ENCODE assay signal across 33 mouse cellular contexts in genomic region chr1:170079465-170079864, GRCm38 (mm10). TPM values are rescaled to one million over a fixed set of nuclear protein-coding genes. Genes with fewer than 3 reads are reported as not detected.
DNase-seq lines count a peak whose midpoint lies in the region; ATAC-seq lines count a peak whose summit lies in the region.
"Had no signal": no experiment of that assay in that cellular context is flagged by ENCODE, and none has a peak within 500 bp of the region (broad histone marks: within the 10 kb centered on the region; RNA-seq: fewer than 3 reads in every experiment).

No protein-coding gene starts in this region.

- H3K4me3 ChIP-seq in embryonic facial prominence, embryonic 14.5 days (ENCODE audit: low read depth, low read length): no peak overlapping the region
- H3K4me3 ChIP-seq in embryonic facial prominence, embryonic 10.5 days: no peak overlapping the region
- H3K4me3 ChIP-seq in heart, embryonic 12.5 days: no peak overlapping the region
- no peak overlapping the region for H3K4me3 ChIP-seq in hindbrain, embryonic 11.5 days (ENCODE audit: low read depth, low read length)
- H3K4me3 ChIP-seq: forebrain, embryonic 10.5 days; hindbrain, embryonic 12.5 days; limb, embryonic 10.5 days; limb, embryonic 15.5 days; liver, embryonic 13.5 days had no signal

- 47% methylated on average over 2 of the region's 2 CpGs for WGBS in embryonic facial prominence, embryonic 14.5 days
- WGBS in embryonic facial prominence, embryonic 10.5 days: 79% methylated on average over 2 of the region's 2 CpGs
- 71% methylated on average over 2 of the region's 2 CpGs for WGBS in heart, embryonic 12.5 days
- 80% methylated on average over 2 of the region's 2 CpGs for WGBS in hindbrain, embryonic 11.5 days

- peak; percentile 36 for DNase-seq in embryonic facial prominence, embryonic 14.5 days (ENCODE audit: low spot score)
- no peak for DNase-seq in embryonic facial prominence, embryonic 10.5 days (ENCODE audit: low spot score)
- DNase-seq in urinary bladder, postnatal 14 days (ENCODE audit: low spot score): peak; percentile 37
- DNase-seq in urinary bladder, postnatal 10 days (ENCODE audit: low spot score): no peak
- DNase-seq in hindbrain, embryonic 11.5 days (ENCODE audit: low spot score): no peak
- DNase-seq: adrenal gland, postnatal 14 days; cerebellum, adult 18-20 months; cerebellum, postnatal 10 days; heart, postnatal 14 days; kidney, adult 8-10 months; kidney, postnatal 4 days; liver, embryonic 13.5 days; lung, adult 2 months; midbrain, embryonic 14.5 days; right cerebral cortex, adult 18-20 months; right cerebral cortex, postnatal 4 days; thymus, adult 2 months; thymus, postnatal 36 days had no signal

- H3K27me3 ChIP-seq in embryonic facial prominence, embryonic 14.5 days (replicated peaks; ENCODE audit: control insufficient read depth, insufficient read depth, low read length): no peaks in the 10 kb centered on the region
- no peaks in the 10 kb centered on the region for H3K27me3 ChIP-seq in embryonic facial prominence, embryonic 10.5 days (replicated peaks; ENCODE audit: low read depth, poor library complexity, severe bottlenecking)
- no peaks in the 10 kb centered on the region for H3K27me3 ChIP-seq in heart, embryonic 12.5 days (replicated peaks)
- no peaks in the 10 kb centered on the region for H3K27me3 ChIP-seq in hindbrain, embryonic 11.5 days (ENCODE audit: control insufficient read depth, insufficient read depth, low read length)
- H3K27me3 ChIP-seq: hindbrain, embryonic 12.5 days; limb, embryonic 15.5 days; liver, embryonic 13.5 days had no signal

- no peaks in the 10 kb centered on the region for H3K36me3 ChIP-seq in embryonic facial prominence, embryonic 14.5 days (ENCODE audit: control insufficient read depth, insufficient read depth, low read length)
- peaks cover 23% of the 10 kb centered on the region for H3K36me3 ChIP-seq in embryonic facial prominence, embryonic 10.5 days (replicated peaks)
- H3K36me3 ChIP-seq in heart, embryonic 12.5 days: no peaks in the 10 kb centered on the region
- no peaks in the 10 kb centered on the region for H3K36me3 ChIP-seq in hindbrain, embryonic 11.5 days (ENCODE audit: control insufficient read depth, insufficient read depth, low read length)
- H3K36me3 ChIP-seq: forebrain, embryonic 10.5 days; hindbrain, embryonic 12.5 days; limb, embryonic 15.5 days; liver, embryonic 13.5 days had no signal

- no peaks in the 10 kb centered on the region for H3K9me3 ChIP-seq in embryonic facial prominence, embryonic 14.5 days (ENCODE audit: control insufficient read depth, low read length)
- H3K9me3 ChIP-seq in embryonic facial prominence, embryonic 10.5 days: no peaks in the 10 kb centered on the region
- H3K9me3 ChIP-seq in heart, embryonic 12.5 days (replicated peaks): no peaks in the 10 kb centered on the region
- H3K9me3 ChIP-seq in hindbrain, embryonic 11.5 days (ENCODE audit: control insufficient read depth, low read length): no peaks in the 10 kb centered on the region
- H3K9me3 ChIP-seq: forebrain, embryonic 10.5 days; hindbrain, embryonic 12.5 days; limb, embryonic 10.5 days; limb, embryonic 15.5 days; liver, embryonic 13.5 days had no signal

- no peak overlapping the region for H3K27ac ChIP-seq in embryonic facial prominence, embryonic 14.5 days (replicated peaks; ENCODE audit: low read depth, low read length)
- H3K27ac ChIP-seq in embryonic facial prominence, embryonic 10.5 days (replicated peaks): no peak overlapping the region
- H3K27ac ChIP-seq in heart, embryonic 12.5 days (ENCODE audit: poor library complexity, severe bottlenecking): no peak overlapping the region
- no peak overlapping the region for H3K27ac ChIP-seq in hindbrain, embryonic 11.5 days (ENCODE audit: low read depth, low read length)
- H3K27ac ChIP-seq: forebrain, embryonic 10.5 days; hindbrain, embryonic 12.5 days; hindbrain, postnatal 0 days; kidney, postnatal 0 days; limb, embryonic 10.5 days; limb, embryonic 15.5 days; liver, embryonic 13.5 days; macrophage had no signal

- H3K4me1 ChIP-seq in embryonic facial prominence, embryonic 14.5 days (ENCODE audit: control insufficient read depth, insufficient read depth, low read length): peaks cover 10% of the 10 kb centered on the region; the same call in 1 of the 2 replicates
- no peaks in the 10 kb centered on the region for H3K4me1 ChIP-seq in embryonic facial prominence, embryonic 10.5 days
- no peaks in the 10 kb centered on the region for H3K4me1 ChIP-seq in heart, embryonic 12.5 days (replicated peaks)
- H3K4me1 ChIP-seq in hindbrain, embryonic 11.5 days (replicated peaks; ENCODE audit: control insufficient read depth, insufficient read depth, low read length): no peaks in the 10 kb centered on the region
- H3K4me1 ChIP-seq: forebrain, embryonic 10.5 days; hindbrain, embryonic 12.5 days; limb, embryonic 10.5 days; liver, embryonic 13.5 days had no signal

- H3K9ac ChIP-seq in embryonic facial prominence, embryonic 14.5 days (ENCODE audit: low read depth, low read length): no peak overlapping the region
- H3K9ac ChIP-seq in heart, embryonic 12.5 days: no peak overlapping the region
- H3K9ac ChIP-seq in hindbrain, embryonic 11.5 days (ENCODE audit: low read depth, low read length): no peak overlapping the region
- H3K9ac ChIP-seq: hindbrain, embryonic 12.5 days; limb, embryonic 15.5 days; liver, embryonic 13.5 days had no signal

- no peak overlapping the region for H3K4me2 ChIP-seq in embryonic facial prominence, embryonic 14.5 days (ENCODE audit: low read depth, low read length)
- H3K4me2 ChIP-seq in heart, embryonic 12.5 days: no peak overlapping the region
- no peak overlapping the region for H3K4me2 ChIP-seq in hindbrain, embryonic 11.5 days (replicated peaks; ENCODE audit: low read depth, low read length)
- H3K4me2 ChIP-seq: hindbrain, embryonic 12.5 days; limb, embryonic 15.5 days; liver, embryonic 13.5 days had no signal

- no peak for ATAC-seq in embryonic facial prominence, embryonic 14.5 days (ENCODE audit: low read depth)
- ATAC-seq in common myeloid progenitor, adult 5-6 weeks (replicated peaks; ENCODE audit: low read depth, poor library complexity, severe bottlenecking): 0 out of 2 replicates have a peak, but pooled peaks have one; percentile 25
- ATAC-seq in inflammation-experienced regulatory T-cells, adult 6 months: no peak
- ATAC-seq in heart, embryonic 12.5 days (ENCODE audit: insufficient number of reproducible peaks, low FRiP score): no peak
- ATAC-seq in hindbrain, embryonic 11.5 days (ENCODE audit: low FRiP score): no peak
- ATAC-seq: CD4-positive, CD25-positive, alpha-beta regulatory T cell, adult 4 months; forebrain, embryonic 16.5 days; hindbrain, postnatal 0 days; intestine, embryonic 16.5 days had no signal

RNA-seq across cellular contexts. Expression of gene Ddr2, which starts 31.1 kb away (rescaled TPM):
- polyA plus RNA-seq in embryonic facial prominence, embryonic 14.5 days (2014; fragmentation: Nextera tagmentation; extraction: Ambion mirVana): 85.2 and 94.0 TPM in 2 replicates
- polyA plus RNA-seq in embryonic facial prominence, embryonic 10.5 days (2016; fragmentation: Nextera tagmentation; extraction: Ambion mirVana): 62.9 and 69.6 TPM in 2 replicates
- not detected in 2 replicates for total RNA-seq in common myeloid progenitor, adult 5-6 weeks (2017)
- polyA plus RNA-seq in inflammation-experienced regulatory T-cells, adult 6 months (2017; shearing (Covaris generic)): under 1 TPM in 2 of 3 experiments, not detected in 1; 0.04 to 0.07 TPM
- 7.6 and 7.9 TPM in 2 replicates for polyA plus RNA-seq in heart, embryonic 12.5 days (2016; fragmentation: Nextera tagmentation; extraction: Ambion mirVana)
- 31.2 and 32.0 TPM in 2 replicates for polyA plus RNA-seq in hindbrain, embryonic 11.5 days (2014; fragmentation: Nextera tagmentation; extraction: Ambion mirVana)
- total RNA-seq: monocyte, adult 5-6 weeks; neutrophil, adult 5-6 weeks had no signal
- polyA plus RNA-seq: CD4-positive, CD25-positive, alpha-beta regulatory T cell, adult 4 months had no signal

Comparison
In these comparisons a context has a peak if more than half of its experiments do, and no peak if none do; other contexts are left out.
1. DNase-seq: peak in embryonic facial prominence, embryonic 14.5 days (single experiment) and urinary bladder, postnatal 14 days (single experiment); none in embryonic facial prominence, embryonic 10.5 days (single experiment), urinary bladder, postnatal 10 days (single experiment) and hindbrain, embryonic 11.5 days (single experiment).